Mouse (Mus musculus): ENCODE measurements at regions not wholly inside any gene's neighbourhood (a gene's known extent, or its start where the extent isn't known, plus 50 kb on each side); places are given as distances from the start of the nearest gene placed in this dataset.

- TF ChIP-seq CTCF (IDR thresholded peaks at IDR 0.05; ENCODE audit: control insufficient read depth, insufficient read depth, low read length) (no peak), POLR2A (IDR thresholded peaks at IDR 0.05; ENCODE audit: borderline replicate concordance, control insufficient read depth, low read depth, low read length) (no peak)
Measured at GRCm38 (mm10) chr7:142835319-142835718, 92.1 kb upstream of the Ins2 start.

Measured in bone marrow, adult 2 months (tissue).